Mouse (Mus musculus): ENCODE data around the gene Dennd1b.

The Dennd1b gene

DNA sequence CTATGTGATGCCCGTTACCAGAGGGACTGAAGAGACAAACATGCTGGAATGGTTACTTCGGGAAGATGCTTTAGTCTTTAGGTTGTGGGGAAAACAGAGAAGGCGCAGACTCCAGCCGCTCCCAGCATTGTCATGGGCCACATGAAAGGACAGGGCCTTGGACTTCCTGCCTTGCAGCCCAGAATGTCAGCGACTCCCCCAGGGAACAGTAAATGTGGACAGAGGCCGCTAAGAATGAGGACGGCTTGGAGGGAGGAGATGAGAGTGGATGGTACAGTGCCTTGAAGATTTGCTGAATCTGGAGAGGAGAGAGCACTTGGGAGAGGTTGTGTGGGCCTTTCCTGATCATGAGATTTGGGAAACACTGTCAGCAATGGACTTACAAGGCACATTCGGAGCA is 252.1 kb downstream of the Dennd1b start:
- CTCF ChIA-PET, result interaction anchor here in 1 of 4 experiments (0.6 kb wide), 1 partner anchor 90 kb away, joined by 3 read pairs; no protein-coding TSS in a partner anchor
- POLR2A ChIA-PET, result interaction anchor here in 1 of 4 experiments (0.6 kb wide), 1 partner anchor 1215 kb away, joined by 3 read pairs; no protein-coding TSS in a partner anchor

- ChIA-PET POLR2A (no interaction called here), CTCF (no interaction called here)
Observed at GRCm38 (mm10) chr1:139223804-139224203, 260.6 kb downstream of the Dennd1b start.

- POLR2A ChIA-PET, result no interaction called here
- CTCF ChIA-PET, result no interaction called here
Observed at GRCm38 (mm10) chr1:139224309-139224949, 261.2 kb downstream of the Dennd1b start.
